Mouse (Mus musculus) myocyte (in vitro differentiated cells): ENCODE measurements around the gene Ppfia1. TPM values are rescaled to one million over a fixed set of nuclear protein-coding genes. Genes with fewer than 3 reads are reported as not detected.

Source experiments
- H3K27me3 ChIP-seq: one replicate; pipeline ENCODE4 v1.6.1; 2011; ENCODE audit not compliant: control insufficient read depth, insufficient read depth, insufficient read length
- H3K36me3 ChIP-seq: one replicate; pipeline ENCODE4 v1.6.1; 2011; ENCODE audit not compliant: control insufficient read depth, insufficient read depth
- H3K4me2 ChIP-seq: one replicate; pipeline ENCODE4 v1.6.1; 2011; ENCODE audit warnings: low read depth, control low read depth
- H3K4me3 ChIP-seq: one replicate; pipeline ENCODE4 v1.5.1; 2011; ENCODE audit warnings: mild to moderate bottlenecking, control low read depth, moderate library complexity
- H3K79me2 ChIP-seq: one replicate; pipeline ENCODE4 v1.6.1; 2011; ENCODE audit not compliant: control insufficient read depth, insufficient read depth
- H3ac ChIP-seq: one replicate; pipeline ENCODE4 v1.6.1; 2011; ENCODE audit not compliant: control insufficient read depth, insufficient read length
- CEBPB ChIP-seq: IDR thresholded peaks from 2 replicates; pipeline ENCODE4 v1.6.1; 2011; ENCODE audit warnings: mild to moderate bottlenecking, moderate library complexity; ENCODE audit not compliant: poor library complexity, insufficient read depth, severe bottlenecking
- E2F4 ChIP-seq: IDR thresholded peaks from one replicate; pipeline ENCODE4 v1.6.1; 2011; ENCODE audit warnings: mild to moderate bottlenecking, control low read depth, moderate library complexity; ENCODE audit not compliant: insufficient read depth
- MAX ChIP-seq: IDR thresholded peaks from one replicate; pipeline ENCODE4 v1.6.1; 2011; ENCODE audit warnings: low read depth, mild to moderate bottlenecking, control low read depth
- MYOD1 ChIP-seq, 3 experiments: IDR thresholded peaks; one replicate each; pipeline ENCODE4 v1.6.1; 2011; ENCODE audit warnings: control low read depth in 2 of 3, low read depth in 2 of 3, mild to moderate bottlenecking in 2 of 3, moderate library complexity in 1 of 3; ENCODE audit not compliant: insufficient read length in 2 of 3, control insufficient read depth in 1 of 3
- MYOG ChIP-seq, 3 experiments: IDR thresholded peaks; one replicate each; pipeline ENCODE4 v1.6.1; 2011; ENCODE audit warnings: control low read depth in 2 of 3, low read depth in 2 of 3, mild to moderate bottlenecking in 2 of 3; ENCODE audit not compliant: insufficient read length in 2 of 3, control insufficient read depth in 1 of 3, insufficient read depth in 1 of 3
- POLR2A ChIP-seq: IDR thresholded peaks from one replicate; pipeline ENCODE4 v1.6.1; 2011; ENCODE audit warnings: low read depth, mild to moderate bottlenecking, control low read depth, moderate library complexity; ENCODE audit not compliant: insufficient read length
- POLR2AphosphoS2 ChIP-seq: IDR thresholded peaks from one replicate; pipeline ENCODE4 v1.6.1; 2011; ENCODE audit warnings: low read depth, control low read depth; ENCODE audit not compliant: insufficient read length
- REST ChIP-seq: IDR thresholded peaks from one replicate; pipeline ENCODE4 v1.6.1; 2011; ENCODE audit warnings: mild to moderate bottlenecking, control low read depth, moderate library complexity; ENCODE audit not compliant: insufficient read depth, insufficient read length
- SRF ChIP-seq: IDR thresholded peaks from one replicate; pipeline ENCODE4 v1.6.1; 2011; ENCODE audit warnings: low read depth; ENCODE audit not compliant: control insufficient read depth, insufficient read length
- TCF12 ChIP-seq: IDR thresholded peaks from one replicate; pipeline ENCODE4 v1.6.1; 2011; ENCODE audit warnings: mild to moderate bottlenecking, control low read depth; ENCODE audit not compliant: poor library complexity, insufficient read depth, severe bottlenecking
- TCF3 ChIP-seq: IDR thresholded peaks from one replicate; pipeline ENCODE4 v1.6.1; 2011; ENCODE audit warnings: low read depth, control low read depth; ENCODE audit not compliant: insufficient read length
- USF1 ChIP-seq: IDR thresholded peaks from one replicate; pipeline ENCODE4 v1.6.1; 2011; ENCODE audit warnings: low read depth, mild to moderate bottlenecking, control low read depth, moderate library complexity
- polyA plus RNA-seq: library from polyadenylated mRNA; unstranded; fragments of >200 nt; fragmentation: generic; extraction: Trizol; gene quantifications from one replicate; pipeline ENCODE4 v1.2.1, GENCODE M21; 2012; ENCODE audit warnings: missing spikeins

The Ppfia1 gene
- polyA plus RNA-seq, 1 experiment: 17.8 TPM

DNA sequence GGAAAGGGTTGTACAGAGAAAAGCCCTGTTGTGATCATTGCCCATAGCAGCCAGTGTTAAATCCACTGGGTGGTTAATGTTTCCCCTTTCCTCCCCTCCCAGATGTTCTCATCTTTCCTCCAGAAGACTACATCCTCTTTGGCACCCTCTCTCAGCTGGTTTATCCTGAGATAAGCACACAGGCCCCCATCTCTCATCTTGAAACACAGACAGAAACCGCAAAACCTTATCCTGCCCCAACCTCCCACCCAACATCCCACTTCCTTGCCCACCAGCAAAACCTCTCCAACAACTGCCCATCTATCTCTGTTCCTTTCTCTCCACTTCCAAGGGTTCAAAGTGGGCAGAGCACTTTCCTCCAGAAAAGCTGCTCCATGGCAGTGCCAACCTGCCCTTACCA lies 46.7 kb downstream of the Ppfia1 start:
- H3K79me2 ChIP-seq: no peaks in the 10 kb centered on the region

DNA sequence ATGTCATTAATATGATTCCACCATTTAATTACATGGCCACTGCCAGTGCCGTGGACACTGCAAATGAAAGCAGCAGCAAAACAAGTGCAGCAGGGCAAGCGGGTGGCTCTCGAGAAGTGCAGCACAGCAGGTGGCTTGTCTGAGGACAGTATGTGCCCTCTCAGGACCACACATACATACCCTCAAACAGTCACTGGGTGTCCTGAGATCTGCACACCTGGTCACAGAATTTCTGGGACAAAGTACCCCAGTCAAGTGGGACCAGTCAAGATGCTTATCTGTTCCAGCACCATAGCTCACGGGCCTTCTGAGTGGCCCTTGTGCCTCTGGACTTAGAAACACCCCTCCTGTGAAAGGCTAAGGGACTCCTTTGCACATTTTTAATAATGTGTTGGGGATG lies 49.6 kb downstream of the Ppfia1 start:
- Histone ChIP-seq H3K27me3 (no peaks in the 10 kb centered on the region), H3ac (no peak overlapping the region), H3K36me3 (peaks cover 6% of the 10 kb centered on the region), H3K4me2 (no peak overlapping the region), H3K79me2 (no peaks in the 10 kb centered on the region), H3K4me3 (no peak overlapping the region)
- TF ChIP-seq POLR2A (no peak), TCF3 (no peak)

More for the DNA sequence above, 46.7 kb downstream of the Ppfia1 start:
- H3K4me2 ChIP-seq: no peak overlapping the region
- peaks cover 9% of the 10 kb centered on the region for H3K36me3 ChIP-seq
- H3K27me3 ChIP-seq: no peaks in the 10 kb centered on the region
- TF ChIP-seq MAX: no peak
- TF ChIP-seq TCF3: no peak
- TF ChIP-seq E2F4: no peak
- no peak for TF ChIP-seq POLR2A
- TF ChIP-seq POLR2AphosphoS2: no peak
- no peak for TF ChIP-seq MYOD1 (IDR thresholded peaks at IDR 0.05; ENCODE audit: control insufficient read depth in 1 of 3, insufficient read length in 2 of 3, low read depth in 2 of 3)
- TF ChIP-seq CEBPB: no peak
- TF ChIP-seq REST: no peak
- no peak for TF ChIP-seq MYOG (IDR thresholded peaks at IDR 0.05; ENCODE audit: control insufficient read depth in 1 of 3, insufficient read depth in 1 of 3, insufficient read length in 2 of 3, low read depth in 2 of 3)
- no peak for TF ChIP-seq TCF12
- no peak overlapping the region for H3ac ChIP-seq
- no peak overlapping the region for H3K4me3 ChIP-seq

DNA sequence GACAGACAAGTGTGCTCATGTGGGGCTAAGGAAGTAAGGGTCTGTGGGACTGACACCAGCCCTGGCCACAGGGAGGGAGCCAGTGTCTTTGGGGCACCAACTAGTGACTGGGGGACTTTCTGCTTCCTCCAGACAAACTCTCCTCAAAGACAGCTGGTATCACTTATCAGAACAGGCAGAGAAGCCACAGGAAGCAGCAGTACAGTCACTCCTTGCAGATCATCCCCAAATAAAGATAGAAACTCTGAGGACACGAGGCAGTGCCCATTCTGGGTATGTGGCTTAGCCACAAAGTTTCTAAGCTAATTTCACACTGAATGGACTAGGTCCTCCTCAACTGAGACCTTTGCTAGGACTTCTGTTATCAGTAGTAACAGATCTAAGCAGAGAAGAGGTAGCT lies 60.6 kb downstream of the Ppfia1 start:
- TF ChIP-seq CEBPB (no peak), MYOG (IDR thresholded peaks at IDR 0.05; ENCODE audit: control insufficient read depth in 1 of 3, insufficient read depth in 1 of 3, insufficient read length in 2 of 3, low read depth in 2 of 3) (peak in 2 of 3 experiments; percentile 30 to 35), USF1 (no peak)
- no peak overlapping the region for H3K4me3 ChIP-seq
- H3K36me3 ChIP-seq: peaks cover 21% of the 10 kb centered on the region

DNA sequence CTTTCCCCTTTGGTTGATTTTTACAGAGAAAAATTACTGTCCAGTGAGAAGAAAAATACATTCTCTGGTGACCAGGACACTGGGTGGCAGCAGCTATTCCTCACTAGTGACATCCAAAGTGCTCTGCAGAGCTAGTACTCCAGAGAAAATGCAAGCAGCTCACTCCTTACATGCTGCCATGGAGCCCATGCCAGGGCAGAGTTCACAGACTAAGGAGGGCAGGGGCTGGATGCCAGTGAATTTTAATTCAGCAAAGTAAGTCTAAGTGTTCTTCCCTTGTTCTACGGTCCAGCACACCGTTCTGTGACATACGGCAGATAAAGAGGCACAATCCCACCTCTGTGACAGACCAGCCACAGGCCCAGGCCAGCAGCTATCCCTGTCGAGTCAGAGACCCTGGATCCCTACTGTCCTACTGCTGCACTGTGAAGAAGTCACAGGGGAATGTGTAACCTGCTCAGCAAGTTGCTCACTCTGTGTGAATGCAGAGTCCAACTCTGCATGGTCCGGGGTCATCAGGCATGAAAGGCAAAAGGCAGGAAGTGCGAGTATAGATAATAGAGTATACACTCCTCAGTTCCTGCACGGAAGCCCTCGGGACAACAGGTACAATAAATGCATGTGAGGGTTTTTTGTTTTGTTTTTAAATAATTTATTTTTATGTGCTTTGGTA lies 63.2 kb downstream of the Ppfia1 start:
- no peak overlapping the region for H3K4me2 ChIP-seq
- H3K27me3 ChIP-seq: no peaks in the 10 kb centered on the region
- H3K4me3 ChIP-seq: no peak overlapping the region
- TF ChIP-seq CEBPB (no peak), POLR2AphosphoS2 (no peak), E2F4 (no peak), POLR2A (no peak), USF1 (no peak), MYOD1 (IDR thresholded peaks at IDR 0.05; ENCODE audit: control insufficient read depth in 1 of 3, insufficient read length in 2 of 3, low read depth in 2 of 3) (no peak), SRF (no peak), MYOG (IDR thresholded peaks at IDR 0.05; ENCODE audit: control insufficient read depth in 1 of 3, insufficient read depth in 1 of 3, insufficient read length in 2 of 3, low read depth in 2 of 3) (no peak), TCF3 (no peak), TCF12 (no peak), REST (no peak), MAX (no peak)
- H3K36me3 ChIP-seq: peaks cover 4% of the 10 kb centered on the region
- H3ac ChIP-seq: no peak overlapping the region
- H3K79me2 ChIP-seq: no peaks in the 10 kb centered on the region

More for the DNA sequence above, 60.6 kb downstream of the Ppfia1 start:
- no peaks in the 10 kb centered on the region for H3K27me3 ChIP-seq
- H3K4me2 ChIP-seq: no peak overlapping the region
- H3ac ChIP-seq: no peak overlapping the region
- no peaks in the 10 kb centered on the region for H3K79me2 ChIP-seq

DNA sequence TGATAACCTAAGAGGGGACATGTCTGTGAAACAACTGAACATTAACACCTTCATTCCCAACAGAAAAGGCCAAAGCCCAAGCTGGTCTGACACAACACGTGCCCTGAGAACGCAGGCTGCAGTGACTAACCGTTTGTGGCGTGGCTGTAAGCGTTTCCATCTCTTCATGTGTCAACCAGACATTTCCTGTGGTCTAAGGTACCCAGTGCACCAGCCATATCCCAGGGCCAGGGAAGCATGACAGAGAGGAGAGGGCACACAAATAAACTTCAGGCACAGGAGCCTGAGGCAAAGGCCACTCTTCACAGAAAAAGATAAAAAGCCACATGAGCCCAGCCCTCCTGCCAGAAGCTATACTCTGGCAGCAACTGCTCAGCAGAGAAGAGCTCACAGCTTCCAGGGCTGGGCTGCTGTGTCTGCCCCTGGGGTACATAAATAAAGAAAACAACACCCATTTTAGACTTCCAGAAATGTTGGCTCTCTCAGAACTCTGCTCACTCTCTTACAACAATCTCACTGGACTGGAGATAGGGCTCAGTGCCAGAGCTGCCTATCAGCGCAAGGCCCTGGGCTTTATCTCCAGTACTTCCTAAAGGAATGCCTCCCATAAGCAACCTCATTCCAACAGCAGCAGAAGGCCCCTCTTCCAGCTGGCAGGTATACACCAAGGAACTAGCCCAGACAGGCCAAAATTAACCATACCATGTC lies 64.3 kb downstream of the Ppfia1 start:
- no peaks in the 10 kb centered on the region for H3K27me3 ChIP-seq
- H3K4me2 ChIP-seq: no peak overlapping the region
- no peak overlapping the region for H3K4me3 ChIP-seq
- H3ac ChIP-seq: no peak overlapping the region
- H3K79me2 ChIP-seq: no peaks in the 10 kb centered on the region
- H3K36me3 ChIP-seq: peaks cover 3% of the 10 kb centered on the region
- TF ChIP-seq SRF (no peak), POLR2AphosphoS2 (no peak)
